Mouse (Mus musculus): Measurements from ENCODE around the gene Rpgrip1l. TPM values are rescaled to one million over a fixed set of nuclear protein-coding genes. Genes with fewer than 3 reads are reported as not detected.

Rpgrip1l gene
- polyA plus RNA-seq (2015; fragmentation: Nextera tagmentation; extraction: Ambion mirVana) = 8.9 and 10.9 TPM in 2 replicates

GRCm38 (mm10) chr8:91312835-91313832 lies at the start of gene Rpgrip1l, which contains the start of gene Fto:
Rpgrip1l (minus strand) TSS chr8:91313262.
Fto (plus strand) TSS chr8:91313525.
- H3K4me2 ChIP-seq = peak within 1 kb of the TSS; percentile 71
- H3K4me1 ChIP-seq = peaks cover 5% of the 10 kb centered on the region
- H3K36me3 ChIP-seq = no peaks in the 10 kb centered on the region

GRCm38 (mm10) chr8:91360644-91361357 lies 47.7 kb upstream of the Rpgrip1l start:
- H3K4me1 ChIP-seq = no peaks in the 10 kb centered on the region
- no peak overlapping the region for H3K4me3 ChIP-seq (replicated peaks)
- no peak overlapping the region for H3K9ac ChIP-seq
- no peak overlapping the region for H3K4me2 ChIP-seq
- H3K27me3 ChIP-seq (replicated peaks) = no peaks in the 10 kb centered on the region
- H3K36me3 ChIP-seq = no peaks in the 10 kb centered on the region
- no peak for ATAC-seq (ENCODE audit: insufficient read depth, low FRiP score, low read depth)
- 79% methylated on average over 10 of the region's 10 CpGs for WGBS
- H3K9me3 ChIP-seq = no peaks in the 10 kb centered on the region
- H3K27ac ChIP-seq = no peak overlapping the region

More at GRCm38 (mm10) chr8:91312835-91313832, at the start of gene Rpgrip1l, which contains the start of gene Fto:
- 1% methylated on average over 59 of the region's 59 CpGs for whole genome bisulfite sequencing
- H3K27ac ChIP-seq = peak within 1 kb of the TSS; percentile 78
- no peaks in the 10 kb centered on the region for H3K9me3 ChIP-seq
- peak within 1 kb of the TSS; percentile 81 for H3K4me3 ChIP-seq (replicated peaks)
- no peaks in the 10 kb centered on the region for H3K27me3 ChIP-seq (replicated peaks)
- peak within 1 kb of the TSS; percentile 81 for H3K9ac ChIP-seq
- ATAC-seq (ENCODE audit: insufficient read depth, low FRiP score, low read depth) = peak; percentile 99

- no peak overlapping the region for H3K4me2 ChIP-seq
- H3K9ac ChIP-seq = no peak overlapping the region
- H3K27me3 ChIP-seq (replicated peaks) = no peaks in the 10 kb centered on the region
- no peak for ATAC-seq (ENCODE audit: insufficient read depth, low FRiP score, low read depth)
- no peaks in the 10 kb centered on the region for H3K4me1 ChIP-seq
- no peaks in the 10 kb centered on the region for H3K9me3 ChIP-seq
- H3K4me3 ChIP-seq (replicated peaks) = no peak overlapping the region
- no peaks in the 10 kb centered on the region for H3K36me3 ChIP-seq
- H3K27ac ChIP-seq = no peak overlapping the region
- WGBS = 80% methylated on average over 9 of the region's 9 CpGs
Observed at GRCm38 (mm10) chr8:91359511-91359910, 46.4 kb upstream of the Rpgrip1l start.

GRCm38 (mm10) chr8:91358016-91358415 lies 45.0 kb upstream of the Rpgrip1l start:
- Histone ChIP-seq H3K36me3 (no peaks in the 10 kb centered on the region), H3K4me1 (no peaks in the 10 kb centered on the region), H3K4me3 (replicated peaks) (no peak overlapping the region), H3K9ac (no peak overlapping the region), H3K27me3 (replicated peaks) (no peaks in the 10 kb centered on the region), H3K27ac (no peak overlapping the region), H3K4me2 (no peak overlapping the region), H3K9me3 (no peaks in the 10 kb centered on the region)
- WGBS = 78% methylated on average over 5 of the region's 5 CpGs
- no peak for ATAC-seq (ENCODE audit: insufficient read depth, low FRiP score, low read depth)

- ATAC-seq (ENCODE audit: insufficient read depth, low FRiP score, low read depth) = no peak
- H3K27ac ChIP-seq = no peak overlapping the region
- no peak overlapping the region for H3K9ac ChIP-seq
- no peaks in the 10 kb centered on the region for H3K9me3 ChIP-seq
- H3K4me1 ChIP-seq = no peaks in the 10 kb centered on the region
- H3K27me3 ChIP-seq (replicated peaks) = no peaks in the 10 kb centered on the region
- WGBS = 85% methylated on average over 4 of the region's 4 CpGs
- H3K4me2 ChIP-seq = no peak overlapping the region
- no peak overlapping the region for H3K4me3 ChIP-seq (replicated peaks)
- no peaks in the 10 kb centered on the region for H3K36me3 ChIP-seq
Observed at GRCm38 (mm10) chr8:91357493-91358014, 44.5 kb upstream of the Rpgrip1l start.

- Histone ChIP-seq H3K27me3 (replicated peaks) (no peaks in the 10 kb centered on the region), H3K4me3 (replicated peaks) (no peak overlapping the region), H3K9ac (no peak overlapping the region), H3K4me2 (no peak overlapping the region), H3K27ac (no peak overlapping the region), H3K4me1 (no peaks in the 10 kb centered on the region), H3K36me3 (no peaks in the 10 kb centered on the region), H3K9me3 (no peaks in the 10 kb centered on the region)
- ATAC-seq (ENCODE audit: insufficient read depth, low FRiP score, low read depth) = no peak
- 86% methylated on average over 11 of the region's 11 CpGs for WGBS
Observed at GRCm38 (mm10) chr8:91355956-91356699, 43.1 kb upstream of the Rpgrip1l start.

- Histone ChIP-seq H3K36me3 (no peaks in the 10 kb centered on the region), H3K9ac (no peak overlapping the region), H3K4me3 (replicated peaks) (no peak overlapping the region), H3K27me3 (replicated peaks) (no peaks in the 10 kb centered on the region), H3K4me1 (peaks cover 4% of the 10 kb centered on the region; the same call in 1 of the 2 replicates), H3K27ac (no peak overlapping the region), H3K4me2 (no peak overlapping the region), H3K9me3 (no peaks in the 10 kb centered on the region)
- 47% methylated on average over 10 of the region's 10 CpGs for WGBS
- no peak for ATAC-seq (ENCODE audit: insufficient read depth, low FRiP score, low read depth)
Observed at GRCm38 (mm10) chr8:91355301-91355905, 42.3 kb upstream of the Rpgrip1l start.

- peaks cover 8% of the 10 kb centered on the region; the same call in 1 of the 2 replicates for H3K4me1 ChIP-seq
- ATAC-seq (ENCODE audit: insufficient read depth, low FRiP score, low read depth) = no peak
- WGBS = 82% methylated on average over 4 of the region's 4 CpGs
- no peaks in the 10 kb centered on the region for H3K27me3 ChIP-seq (replicated peaks)
- H3K4me3 ChIP-seq (replicated peaks) = no peak overlapping the region
- no peaks in the 10 kb centered on the region for H3K9me3 ChIP-seq
- no peaks in the 10 kb centered on the region for H3K36me3 ChIP-seq
- H3K27ac ChIP-seq = no peak overlapping the region
- no peak overlapping the region for H3K4me2 ChIP-seq
- no peak overlapping the region for H3K9ac ChIP-seq
Observed at GRCm38 (mm10) chr8:91353907-91354306, 40.8 kb upstream of the Rpgrip1l start.

- Histone ChIP-seq H3K4me1 (peaks cover 8% of the 10 kb centered on the region; the same call in 1 of the 2 replicates), H3K9me3 (no peaks in the 10 kb centered on the region), H3K4me3 (replicated peaks) (no peak overlapping the region), H3K4me2 (no peak overlapping the region), H3K9ac (no peak overlapping the region), H3K27ac (no peak overlapping the region), H3K36me3 (no peaks in the 10 kb centered on the region), H3K27me3 (replicated peaks) (no peaks in the 10 kb centered on the region)
- WGBS = 66% methylated on average over 5 of the region's 5 CpGs
- no peak; the same call in 1 of the 2 replicates for ATAC-seq (ENCODE audit: insufficient read depth, low FRiP score, low read depth)
Observed at GRCm38 (mm10) chr8:91353062-91353461, 40.0 kb upstream of the Rpgrip1l start.

GRCm38 (mm10) chr8:91352598-91352997 lies 39.5 kb upstream of the Rpgrip1l start:
- H3K4me2 ChIP-seq = no peak overlapping the region
- H3K9me3 ChIP-seq = no peaks in the 10 kb centered on the region
- H3K27ac ChIP-seq = no peak overlapping the region
- WGBS = 87% methylated on average over 3 of the region's 3 CpGs
- ATAC-seq (ENCODE audit: insufficient read depth, low FRiP score, low read depth) = no peak
- no peaks in the 10 kb centered on the region for H3K36me3 ChIP-seq
- H3K27me3 ChIP-seq (replicated peaks) = no peaks in the 10 kb centered on the region
- peaks cover 8% of the 10 kb centered on the region; the same call in 1 of the 2 replicates for H3K4me1 ChIP-seq
- no peak overlapping the region for H3K9ac ChIP-seq
- no peak overlapping the region for H3K4me3 ChIP-seq (replicated peaks)

GRCm38 (mm10) chr8:91350628-91351027 lies 37.6 kb upstream of the Rpgrip1l start:
- Histone ChIP-seq H3K27me3 (replicated peaks) (no peaks in the 10 kb centered on the region), H3K4me3 (replicated peaks) (no peak overlapping the region), H3K27ac (no peak overlapping the region), H3K4me1 (peaks cover 8% of the 10 kb centered on the region; the same call in 1 of the 2 replicates), H3K9ac (no peak overlapping the region), H3K4me2 (no peak overlapping the region), H3K36me3 (no peaks in the 10 kb centered on the region), H3K9me3 (no peaks in the 10 kb centered on the region)
- WGBS = 68% methylated on average over 7 of the region's 7 CpGs
- ATAC-seq (ENCODE audit: insufficient read depth, low FRiP score, low read depth) = no peak

All from stomach, embryonic 15.5 days (tissue).